Mouse (Mus musculus) midbrain, embryonic 16.5 days (tissue): Measurements from ENCODE around the gene Ccnf. TPM values are rescaled to one million over a fixed set of nuclear protein-coding genes. Genes with fewer than 3 reads are reported as not detected.

Experiments used
- ATAC-seq: fragments of 200-750 bp; cut with Nextera tagmentation; 2 replicates; pipeline ENCODE4 v1.8.0; 2017; ENCODE audit warnings: moderate TSS enrichment
- H3K27ac ChIP-seq: fragments of 300-500 bp; sonication (generic); 2 replicates; pipeline ENCODE4 v1.5.1; 2014; ENCODE audit warnings: mild to moderate bottlenecking, low read length, mixed read lengths
- H3K27me3 ChIP-seq: fragments of 300-500 bp; sonication (generic); 2 replicates; pipeline ENCODE4 v1.6.1; 2014; ENCODE audit warnings: low read depth, low read length, mixed read lengths; ENCODE audit not compliant: control insufficient read depth, insufficient read depth
- H3K36me3 ChIP-seq: fragments of 300-500 bp; sonication (generic); 2 replicates; pipeline ENCODE4 v1.6.1; 2014; ENCODE audit warnings: mild to moderate bottlenecking, low read length, moderate library complexity, mixed read lengths; ENCODE audit not compliant: control insufficient read depth, insufficient read depth
- H3K4me1 ChIP-seq: fragments of 300-500 bp; sonication (generic); 2 replicates; pipeline ENCODE4 v1.6.1; 2014; ENCODE audit warnings: mild to moderate bottlenecking, low read length, mixed read lengths; ENCODE audit not compliant: control insufficient read depth, insufficient read depth
- H3K4me2 ChIP-seq: fragments of 300-500 bp; sonication (generic); 2 replicates; pipeline ENCODE4 v1.6.1; 2014; ENCODE audit warnings: mild to moderate bottlenecking, low read length, mixed read lengths
- H3K4me3 ChIP-seq: fragments of 300-500 bp; sonication (generic); 2 replicates; pipeline ENCODE4 v1.5.1; 2014; ENCODE audit warnings: low read depth, mild to moderate bottlenecking, low read length, moderate library complexity, mixed read lengths
- H3K9ac ChIP-seq: fragments of 300-500 bp; sonication (generic); 2 replicates; pipeline ENCODE4 v1.6.1; 2014; ENCODE audit warnings: low read depth, low read length, mixed read lengths
- H3K9me3 ChIP-seq: fragments of 300-500 bp; sonication (generic); replicated peaks from 2 replicates; pipeline ENCODE4 v1.6.1; 2014; ENCODE audit warnings: mild to moderate bottlenecking, low read length, mixed read lengths; ENCODE audit not compliant: control insufficient read depth, poor library complexity, severe bottlenecking
- WGBS: fragments of 180-500 bp; shearing (Covaris S2); extraction: QIAGEN DNeasy Blood & Tissue Kit; methylation state at CpG from one replicate; pipeline ENCODE4 v1.1.7; 2014; 5-methylcytosine and 5-hydroxymethylcytosine counted together
- microRNA-seq: library from miRNA; unstranded; fragments of <30 nt; microRNA quantifications from one replicate; pipeline ENCODE4, GENCODE M21; 2017
- polyA plus RNA-seq: library from polyadenylated mRNA; unstranded; fragments of >200 nt; fragmentation: Nextera tagmentation; extraction: Ambion mirVana; gene quantifications from 2 replicates; pipeline ENCODE4 v1.2.1, GENCODE M21; 2015

Gene Ccnf
- polyA plus RNA-seq, 1 experiment from 2014 or later: 12.7 TPM

- Histone ChIP-seq H3K9me3 (no peaks in the 10 kb centered on the region), H3K27me3 (no peaks in the 10 kb centered on the region), H3K36me3 (peaks cover 4% of the 10 kb centered on the region; the same call in 1 of the 2 replicates), H3K4me1 (no peaks in the 10 kb centered on the region), H3K9ac (no peak overlapping the region), H3K27ac (no peak overlapping the region), H3K4me2 (no peak overlapping the region), H3K4me3 (no peak overlapping the region)
- ATAC-seq: no peak
- WGBS: 81% methylated on average over 2 of the region's 2 CpGs
These were observed 60.4 kb downstream of the Ccnf start for GRCm38 (mm10) chr17:24190934-24191333.

GRCm38 (mm10) chr17:24174259-24174658 is 77.0 kb downstream of the Ccnf start:
- 79% methylated on average over 3 of the region's 3 CpGs for WGBS
- ATAC-seq: no peak
- Histone ChIP-seq H3K4me1 (peaks cover 8% of the 10 kb centered on the region), H3K36me3 (no peaks in the 10 kb centered on the region), H3K27me3 (no peaks in the 10 kb centered on the region), H3K9ac (no peak overlapping the region), H3K9me3 (no peaks in the 10 kb centered on the region), H3K27ac (no peak overlapping the region), H3K4me3 (no peak overlapping the region), H3K4me2 (no peak overlapping the region)

GRCm38 (mm10) chr17:24173423-24173822 is 77.9 kb downstream of the Ccnf start:
- Histone ChIP-seq H3K27ac (no peak overlapping the region), H3K4me2 (no peak overlapping the region), H3K27me3 (no peaks in the 10 kb centered on the region), H3K36me3 (no peaks in the 10 kb centered on the region), H3K4me3 (no peak overlapping the region), H3K4me1 (peaks cover 8% of the 10 kb centered on the region), H3K9me3 (no peaks in the 10 kb centered on the region), H3K9ac (no peak overlapping the region)
- no peak for ATAC-seq
- 4% methylated on average over 3 of the region's 3 CpGs for WGBS

Small RNAs within 50 kb of the gene (microRNA-seq; reads per million reads assigned to microRNA genes)
- gene Mir5134: 0.69 reads per million
- 0.86 reads per million for gene Mir6965

Other genes starting within 250 kb of the Ccnf start
- 0.19 and 0.27 TPM in 2 replicates for gene Prss27, start 213.3 kb downstream of the Ccnf start, polyA plus RNA-seq
- 72.7 and 75.2 TPM in 2 replicates for gene Kctd5, start 178.0 kb downstream of the Ccnf start, polyA plus RNA-seq
- 69.2 and 78.5 TPM in 2 replicates for gene Pdpk1, start 100.6 kb downstream of the Ccnf start, polyA plus RNA-seq
- 31.1 and 31.6 TPM in 2 replicates for gene Amdhd2, start 87.7 kb downstream of the Ccnf start, polyA plus RNA-seq
- gene Atp6v0c, start 81.8 kb downstream of the Ccnf start, polyA plus RNA-seq: 1,371 and 1,629 TPM in 2 replicates
- 30.6 and 30.8 TPM in 2 replicates for gene Tbc1d24, start 45.9 kb downstream of the Ccnf start, polyA plus RNA-seq
- 3.9 and 4.4 TPM in 2 replicates for gene Ntn3, start 42.0 kb downstream of the Ccnf start, polyA plus RNA-seq
- gene Tedc2, start 30.6 kb downstream of the Ccnf start, polyA plus RNA-seq: 9.2 and 9.5 TPM in 2 replicates
- gene Abca17, start 99.6 kb upstream of the Ccnf start, polyA plus RNA-seq: 0.55 and 0.83 TPM in 2 replicates
- 35.0 and 37.6 TPM in 2 replicates for gene Abca3, start 100.5 kb upstream of the Ccnf start, polyA plus RNA-seq
- 357 and 365 TPM in 2 replicates for gene Rnps1, start 163.1 kb upstream of the Ccnf start, polyA plus RNA-seq
- gene Eci1, start 175.2 kb upstream of the Ccnf start, polyA plus RNA-seq: 34.2 and 34.4 TPM in 2 replicates
- gene Dnase1l2, start 191.6 kb upstream of the Ccnf start, polyA plus RNA-seq: 7.9 and 9.9 TPM in 2 replicates
- 46.4 and 50.2 TPM in 2 replicates for gene E4f1, start 218.8 kb upstream of the Ccnf start, polyA plus RNA-seq
- 64.2 and 70.2 TPM in 2 replicates for gene Pgp, start 218.9 kb upstream of the Ccnf start, polyA plus RNA-seq
- 0.40 TPM in 1 of 2 replicates, not detected in the other for gene Bricd5, start 222.4 kb upstream of the Ccnf start, polyA plus RNA-seq
- 36.5 and 37.2 TPM in 2 replicates for gene Mlst8, start 227.6 kb upstream of the Ccnf start, polyA plus RNA-seq
- gene Caskin1, start 237.1 kb upstream of the Ccnf start, polyA plus RNA-seq: 43.6 and 45.7 TPM in 2 replicates